Mouse (Mus musculus) testis, adult 2 months (tissue): ENCODE results near the gene Rab35.

Experiments used
- CTCF ChIP-seq: fragments of 200-500 bp; IDR thresholded peaks from 2 replicates; pipeline ENCODE4 v1.5.1; 2012; ENCODE audit warnings: low read depth, mild to moderate bottlenecking, inconsistent platforms, low read length, moderate library complexity; ENCODE audit not compliant: control insufficient read depth, insufficient read depth, insufficient replicate concordance
- POLR2A ChIP-seq: fragments of 200-500 bp; IDR thresholded peaks from 2 replicates; pipeline ENCODE4 v1.6.1; 2012; ENCODE audit warnings: low read depth, mild to moderate bottlenecking, inconsistent platforms, low read length, moderate library complexity; ENCODE audit not compliant: control insufficient read depth

GRCm38 (mm10) chr5:115632358-115632714 lies 628 bp downstream of the Rab35 start:
- no peak for TF ChIP-seq CTCF
- no peak for TF ChIP-seq POLR2A
